Mouse (Mus musculus): ENCODE measurements around the gene March6.

The March6 gene

DNA sequence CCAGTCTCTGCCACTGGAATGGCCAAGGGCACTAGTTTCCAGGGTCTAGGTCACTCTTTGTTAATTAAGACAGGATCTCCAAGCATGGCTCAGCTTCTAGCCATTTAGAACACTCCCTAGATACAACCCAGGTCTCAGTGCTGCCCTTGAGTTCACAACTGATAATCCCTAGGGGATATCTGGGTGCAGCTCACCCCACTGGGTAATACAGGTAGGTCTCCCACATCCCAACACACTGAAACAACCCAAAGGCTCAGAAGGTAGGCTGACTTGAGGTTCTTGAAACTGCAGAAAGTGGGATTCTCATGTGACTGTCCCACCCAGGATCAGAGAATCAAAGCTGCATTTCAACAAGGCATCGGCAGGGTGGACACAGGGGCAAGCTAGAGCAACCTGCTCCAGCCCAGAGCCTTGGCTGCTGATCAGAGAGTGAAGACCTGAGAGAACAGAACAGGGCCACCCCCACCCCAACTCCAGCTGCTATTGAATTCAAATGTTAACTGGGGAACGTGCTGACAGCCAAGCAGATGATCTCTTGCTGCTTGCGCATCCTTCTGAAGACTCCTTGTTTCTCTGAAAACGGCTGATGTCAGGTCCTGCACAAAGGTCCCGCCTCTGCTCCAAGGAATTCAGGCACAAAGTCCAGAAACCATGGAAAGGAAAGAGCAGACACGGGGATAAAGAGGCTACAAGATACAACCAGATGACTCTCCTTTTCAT lies 116.5 kb downstream of the March6 start:
- DNase-seq = no peak

DNA sequence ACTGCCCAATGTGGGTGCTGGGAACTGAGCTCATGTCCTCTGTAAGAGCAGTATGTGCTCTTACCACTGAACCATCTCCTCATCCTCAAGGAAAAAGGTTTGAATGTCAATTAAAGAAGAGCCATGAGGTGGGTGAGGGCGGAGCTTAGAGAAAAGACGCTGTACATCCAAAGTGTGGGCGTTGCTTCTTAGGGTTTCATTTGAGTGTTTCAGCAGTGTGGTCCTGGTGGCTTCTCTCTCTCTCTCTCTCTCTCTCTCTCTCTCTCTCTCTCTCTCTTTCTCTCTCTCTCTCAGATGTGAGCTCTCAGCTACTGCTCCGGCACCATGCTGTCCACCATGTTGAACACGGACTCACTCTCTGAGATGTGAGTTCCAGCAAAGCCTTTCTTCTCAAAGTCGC lies 117.2 kb downstream of the March6 start:
- no peak for DNase-seq

DNA sequence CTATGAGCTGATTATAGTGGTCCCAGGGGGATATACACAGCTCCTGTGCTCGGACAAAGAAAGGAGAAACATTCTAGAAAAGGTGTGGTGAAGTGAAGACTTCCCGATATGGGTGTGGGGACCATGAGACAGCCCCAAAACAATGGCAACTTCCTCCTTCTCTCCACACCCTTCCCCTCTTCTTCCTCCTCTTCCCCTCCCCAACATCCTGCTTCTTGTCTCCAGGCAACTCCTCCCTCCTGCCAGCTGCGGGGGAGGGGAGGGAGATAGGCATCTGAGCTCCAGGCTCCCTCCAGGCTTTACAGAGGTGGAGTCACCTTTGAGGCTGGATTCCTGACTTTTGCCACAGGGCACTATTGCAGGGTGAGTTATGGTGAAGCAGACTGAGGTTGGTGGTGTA lies 117.9 kb downstream of the March6 start:
- no peak for DNase-seq

DNA sequence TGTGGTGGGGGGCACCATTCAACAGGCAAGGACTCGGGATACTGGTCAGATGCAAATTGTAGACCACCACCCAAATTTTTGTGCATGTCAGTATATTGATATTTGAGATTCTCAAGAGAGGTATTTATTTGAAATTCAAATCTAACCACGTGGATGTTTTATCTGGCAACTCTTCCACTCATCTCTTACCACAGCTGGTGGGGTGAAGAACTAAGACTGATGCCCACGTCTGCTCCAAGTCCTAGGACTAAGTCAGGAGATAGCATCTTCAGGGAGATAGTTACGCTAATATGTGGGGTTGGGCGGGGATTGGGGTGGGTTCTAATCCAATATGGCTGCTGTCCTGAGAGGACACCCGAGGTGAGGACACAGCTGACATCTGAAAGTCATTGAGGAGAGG lies 118.4 kb downstream of the March6 start:
- no peak for DNase-seq

DNA sequence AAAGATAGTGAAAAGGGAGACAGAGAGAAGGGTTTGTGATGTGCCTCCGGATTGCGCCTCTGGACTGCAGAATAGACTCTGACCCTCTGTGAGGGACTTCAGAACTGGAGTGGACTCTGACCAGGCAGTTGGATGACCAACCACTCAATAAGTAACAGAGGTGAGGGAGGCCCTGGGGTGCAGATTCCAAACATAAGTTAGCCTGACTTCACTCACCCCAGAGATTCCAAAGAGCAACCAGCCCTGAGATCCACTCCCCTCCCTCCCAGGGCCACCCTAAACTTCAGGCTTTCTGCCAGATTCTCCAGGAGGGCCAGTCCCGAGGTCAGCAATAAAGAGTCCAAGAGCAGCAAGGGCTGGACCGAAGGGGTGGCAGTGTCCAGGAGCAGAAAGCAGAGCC lies 123.4 kb downstream of the March6 start:
- DNase-seq = no peak

DNA sequence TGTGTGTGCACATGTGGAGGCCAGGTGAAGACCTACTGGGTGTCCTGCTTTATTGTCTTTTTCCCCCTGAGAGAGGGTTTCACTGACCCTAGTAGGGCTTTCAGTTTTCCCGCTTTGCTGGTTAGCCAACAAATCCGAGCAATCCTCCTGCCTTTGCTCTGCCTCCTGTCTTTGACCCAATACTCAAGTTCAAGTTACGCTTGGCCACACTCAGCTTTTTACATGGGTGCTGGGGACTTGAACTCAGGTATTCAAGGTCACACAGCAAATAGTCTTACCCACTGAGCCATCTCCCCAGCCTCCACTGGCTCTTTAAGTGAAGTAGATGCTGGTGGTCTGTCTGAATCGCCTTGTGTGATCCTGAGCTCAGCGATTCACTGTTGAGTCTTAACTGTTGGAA lies 124.0 kb downstream of the March6 start:
- DNase-seq = no peak
